Mouse (Mus musculus) heart, postnatal 0 days (tissue): ENCODE results near the gene Plxna2. TPM values are rescaled to one million over a fixed set of nuclear protein-coding genes. Genes with fewer than 3 reads are reported as not detected.

Source experiments
- ATAC-seq: fragments of 200-750 bp; cut with Nextera tagmentation; 2 replicates; pipeline ENCODE4 v1.8.0; 2017; ENCODE audit warnings: low read depth, moderate number of reproducible peaks, moderate library complexity; ENCODE audit not compliant: insufficient read depth
- DNase-seq: peaks from one replicate; pipeline ENCODE4 v3.0.0-alpha.2; 2016; ENCODE audit warnings: low spot score
- H3K27ac ChIP-seq: fragments of 300-500 bp; sonication (generic); 2 replicates; pipeline ENCODE4 v1.5.1; 2014; ENCODE audit warnings: low read depth, mild to moderate bottlenecking
- H3K27me3 ChIP-seq: fragments of 300-500 bp; sonication (generic); 2 replicates; pipeline ENCODE4 v1.6.1; 2014; ENCODE audit warnings: low read length, mixed read lengths; ENCODE audit not compliant: control insufficient read depth, insufficient read depth
- H3K36me3 ChIP-seq: fragments of 300-500 bp; sonication (generic); replicated peaks from 2 replicates; pipeline ENCODE4 v1.6.1; 2014; ENCODE audit warnings: low read length, mixed read lengths; ENCODE audit not compliant: control insufficient read depth, insufficient read depth
- H3K4me1 ChIP-seq: fragments of 300-500 bp; sonication (generic); 2 replicates; pipeline ENCODE4 v1.6.1; 2014; ENCODE audit warnings: antibody characterized with exemption; ENCODE audit not compliant: control insufficient read depth, insufficient read depth
- H3K4me2 ChIP-seq: fragments of 300-500 bp; sonication (generic); 2 replicates; pipeline ENCODE4 v1.6.1; 2014; ENCODE audit warnings: low read depth, mild to moderate bottlenecking, low read length, moderate library complexity
- H3K4me3 ChIP-seq: fragments of 300-500 bp; sonication (generic); 2 replicates; pipeline ENCODE4 v1.5.1; 2014; ENCODE audit warnings: low read depth, low read length
- H3K9ac ChIP-seq: fragments of 300-500 bp; sonication (generic); replicated peaks from 2 replicates; pipeline ENCODE4 v1.6.1; 2014; ENCODE audit warnings: low read depth, low read length, mixed read lengths
- H3K9me3 ChIP-seq: fragments of 300-500 bp; sonication (generic); replicated peaks from 2 replicates; pipeline ENCODE4 v1.6.1; 2016; ENCODE audit warnings: low read length; ENCODE audit not compliant: control insufficient read depth
- CTCF ChIP-seq: IDR thresholded peaks from 2 replicates; pipeline ENCODE4 v1.5.1; 2016; ENCODE audit warnings: antibody characterized with exemption, control low read depth, low read depth
- EP300 ChIP-seq: IDR thresholded peaks from 2 replicates; pipeline ENCODE4 v1.6.1; 2016; ENCODE audit warnings: antibody characterized with exemption, low read depth
- WGBS: fragments of 180-500 bp; shearing (Covaris S2); extraction: QIAGEN DNeasy Blood & Tissue Kit; methylation state at CpG from one replicate; pipeline ENCODE4 v1.1.7; 2014; 5-methylcytosine and 5-hydroxymethylcytosine counted together
- polyA plus RNA-seq: library from polyadenylated mRNA; unstranded; fragments of >200 nt; fragmentation: Nextera tagmentation; extraction: Ambion mirVana; gene quantifications from 2 replicates; pipeline ENCODE4 v1.2.1, GENCODE M21; 2015
- total RNA-seq: library from RNA; depleted of rRNA; stranded (reverse); fragments of >200 nt; gene quantifications from 2 replicates; pipeline ENCODE4 v1.2.3, GENCODE M21; 2014; ENCODE audit warnings: low replicate concordance

Plxna2 gene
- total and polyA plus RNA-seq, 2 experiments from 2014 or later, result 4.0 to 14.4 TPM

DNA sequence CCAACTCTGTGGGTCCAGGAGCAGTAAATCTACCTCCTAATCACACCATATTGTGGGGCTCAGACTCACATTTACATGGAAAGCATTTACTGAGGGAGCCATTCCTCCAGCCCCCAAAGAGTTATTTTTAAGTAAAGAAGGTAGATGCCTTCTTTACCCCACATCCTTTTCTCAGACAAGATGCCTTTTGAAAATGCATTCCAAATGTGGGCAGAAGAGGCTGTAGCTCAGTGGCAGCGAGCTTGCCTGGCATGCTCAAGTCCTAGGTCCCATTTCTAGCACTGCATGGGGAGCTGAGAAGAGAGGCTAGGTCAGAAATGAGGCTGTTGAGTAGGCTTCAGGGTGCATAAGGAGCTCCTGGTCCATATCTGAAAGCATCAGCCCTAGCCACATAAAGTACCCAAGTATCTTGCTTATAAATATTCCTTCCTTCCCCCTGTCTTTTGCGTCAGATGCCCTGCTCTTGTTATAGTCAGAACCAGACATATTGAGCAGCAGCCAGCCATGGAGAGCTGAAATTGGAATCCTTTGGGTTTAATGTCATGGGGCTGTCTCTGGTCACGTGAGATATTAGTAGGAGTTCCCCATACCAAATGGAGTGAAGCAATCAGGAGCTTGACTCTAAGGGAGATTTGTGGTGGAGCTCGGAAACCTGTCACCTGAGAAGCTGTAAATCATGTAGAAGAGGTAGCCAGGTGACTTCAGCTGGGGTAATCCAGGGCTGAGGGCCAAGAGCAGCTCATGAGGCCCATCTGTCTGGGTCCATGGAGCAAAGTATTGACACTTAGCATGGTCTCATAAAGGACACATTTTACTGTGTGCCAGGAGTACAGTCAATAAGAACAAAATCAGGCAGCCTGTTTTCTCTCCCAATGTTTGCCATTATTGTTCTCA lies 96.4 kb downstream of the Plxna2 start:
- 86% methylated on average over 4 of the region's 4 CpGs for WGBS
- H3K4me3 ChIP-seq, result no peak overlapping the region
- H3K4me1 ChIP-seq, result no peaks in the 10 kb centered on the region
- H3K9ac ChIP-seq, result no peak overlapping the region
- DNase-seq (no peak), ATAC-seq (no peak)
- no peak overlapping the region for H3K4me2 ChIP-seq
- 0 out of 2 replicates have a peak, but pooled peaks cover 3% of the 10 kb centered on the region for H3K36me3 ChIP-seq
- no peak overlapping the region for H3K27ac ChIP-seq
- TF ChIP-seq CTCF (no peak), EP300 (no peak)
- H3K9me3 ChIP-seq, result no peaks in the 10 kb centered on the region
- no peaks in the 10 kb centered on the region for H3K27me3 ChIP-seq

- Histone ChIP-seq H3K9me3 (no peaks in the 10 kb centered on the region), H3K4me1 (no peaks in the 10 kb centered on the region), H3K36me3 (no peaks in the 10 kb centered on the region), H3K27ac (no peak overlapping the region), H3K4me3 (no peak overlapping the region), H3K4me2 (no peak overlapping the region), H3K27me3 (no peaks in the 10 kb centered on the region), H3K9ac (no peak overlapping the region)
- no peak for DNase-seq
- no peak for ATAC-seq
- 97% methylated on average over 1 of the region's 1 CpGs for WGBS
- TF ChIP-seq EP300 (no peak), CTCF (no peak)
These were observed 99.4 kb downstream of the Plxna2 start for GRCm38 (mm10) chr1:194717451-194717874.

DNA sequence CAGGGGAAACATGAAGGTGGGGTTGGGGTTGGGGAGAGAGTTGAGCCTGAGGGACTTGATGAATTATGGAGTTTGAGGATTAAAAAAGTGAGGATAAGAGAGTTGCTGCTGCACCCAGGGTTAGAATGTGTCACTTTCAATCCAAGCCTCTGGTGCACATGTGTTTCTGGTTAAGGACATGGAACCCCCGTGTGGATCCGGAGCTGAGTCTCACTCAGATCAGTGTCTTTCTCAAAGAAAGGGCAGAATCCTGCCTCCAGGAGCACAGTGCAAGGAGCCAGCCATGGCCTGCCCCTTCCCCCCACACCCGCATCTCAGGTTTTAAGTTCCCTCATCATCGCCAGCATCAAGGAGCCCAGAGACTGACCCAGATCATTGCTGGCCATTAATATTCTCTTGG lies 102.4 kb downstream of the Plxna2 start:
- H3K27ac ChIP-seq, result no peak overlapping the region
- DNase-seq (no peak), ATAC-seq (no peak)
- H3K27me3 ChIP-seq, result no peaks in the 10 kb centered on the region
- H3K36me3 ChIP-seq, result no peaks in the 10 kb centered on the region
- no peak overlapping the region for H3K4me3 ChIP-seq
- H3K4me2 ChIP-seq, result no peak overlapping the region
- no peaks in the 10 kb centered on the region for H3K4me1 ChIP-seq
- no peak overlapping the region for H3K9ac ChIP-seq
- 76% methylated on average over 4 of the region's 4 CpGs for WGBS
- no peaks in the 10 kb centered on the region for H3K9me3 ChIP-seq
- no peak for TF ChIP-seq EP300
- no peak for TF ChIP-seq CTCF

GRCm38 (mm10) chr1:194721260-194721659 lies 103.2 kb downstream of the Plxna2 start:
- Histone ChIP-seq H3K9me3 (no peaks in the 10 kb centered on the region), H3K27ac (no peak overlapping the region), H3K4me2 (no peak overlapping the region), H3K4me3 (no peak overlapping the region), H3K36me3 (0 out of 2 replicates have a peak, but pooled peaks cover 3% of the 10 kb centered on the region), H3K27me3 (no peaks in the 10 kb centered on the region), H3K4me1 (no peaks in the 10 kb centered on the region), H3K9ac (no peak overlapping the region)
- no peak for ATAC-seq
- WGBS, result 88% methylated on average over 2 of the region's 2 CpGs
- DNase-seq, result no peak
- TF ChIP-seq EP300, result no peak
- TF ChIP-seq CTCF, result no peak

DNA sequence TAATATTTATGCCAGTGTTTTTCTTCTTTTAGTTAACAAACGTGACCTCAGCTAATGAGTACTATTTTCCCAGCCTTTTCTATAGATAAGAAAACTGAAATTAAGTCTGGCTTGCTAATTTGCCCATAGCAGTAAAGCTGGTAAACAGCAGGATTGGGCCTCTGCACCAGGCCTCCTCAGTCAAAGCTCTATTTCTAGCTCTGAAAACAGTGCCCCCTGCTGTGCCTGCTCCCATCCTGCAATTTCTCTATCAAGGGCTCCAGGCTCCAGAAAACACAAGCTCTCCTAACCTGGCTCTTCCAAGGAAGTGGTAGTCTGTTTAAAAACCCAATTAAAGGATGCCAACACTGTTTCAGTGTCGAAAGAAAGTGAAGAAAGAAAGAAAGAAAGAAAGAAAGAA lies 104.3 kb downstream of the Plxna2 start:
- no peaks in the 10 kb centered on the region for H3K4me1 ChIP-seq

More for the DNA sequence above, 104.3 kb downstream of the Plxna2 start:
- DNase-seq (peak; percentile 65), ATAC-seq (no peak)
- H3K9me3 ChIP-seq, result no peaks in the 10 kb centered on the region
- 0 out of 2 replicates have a peak, but pooled peaks cover 5% of the 10 kb centered on the region for H3K36me3 ChIP-seq
- no peak overlapping the region for H3K4me3 ChIP-seq
- H3K4me2 ChIP-seq, result no peak overlapping the region
- no peaks in the 10 kb centered on the region for H3K27me3 ChIP-seq
- WGBS, result 62% methylated on average over 2 of the region's 2 CpGs
- H3K27ac ChIP-seq, result no peak overlapping the region
- no peak for TF ChIP-seq EP300
- peak; percentile 78 for TF ChIP-seq CTCF
- H3K9ac ChIP-seq, result no peak overlapping the region
